Mouse (Mus musculus) frontal cortex, adult (tissue): ENCODE measurements around the gene E2f4.
"Not testable (repeated sequence)": the region's sequence is repeated elsewhere in the genome, so short reads cannot be mapped to it uniquely, and the experiment has no call there.

Source experiments
- ATAC-seq: cut with Nextera tagmentation; 2 replicates; pipeline ENCODE4 v1.9.2; 2017; ENCODE audit warnings: mild to moderate bottlenecking, moderate library complexity, mixed read lengths; ENCODE audit not compliant: low TSS enrichment

E2f4 gene

GRCm38 (mm10) chr8:105269075-105269458, 28.4 kb upstream of the E2f4 start:
- peak; percentile 4; the same call in 1 of the 2 replicates for ATAC-seq

DNA sequence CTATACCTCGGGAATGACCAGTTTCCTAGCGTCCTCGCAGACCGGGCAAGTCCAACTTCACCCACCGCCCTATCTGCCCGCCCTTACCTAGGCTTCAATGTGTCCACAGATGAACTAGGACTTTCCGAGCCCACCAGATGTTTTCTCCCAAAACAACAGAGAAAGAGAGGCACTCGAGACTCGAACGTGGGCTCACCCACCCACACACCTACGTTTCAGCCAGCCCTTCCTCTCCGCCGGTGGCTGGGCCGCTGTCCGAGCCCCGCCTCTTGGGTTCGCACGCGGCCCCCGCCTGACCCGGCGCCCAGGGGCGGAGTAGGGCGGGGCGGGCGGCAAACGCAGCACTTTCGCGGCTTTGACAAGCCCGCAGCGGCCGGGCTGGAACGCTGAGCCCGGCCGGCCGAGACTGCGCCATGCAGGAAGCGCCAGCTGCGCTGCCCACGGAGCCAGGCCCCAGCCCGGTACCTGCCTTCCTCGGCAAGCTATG, 28.0 kb upstream of the E2f4 start, which contains the start of gene Hsf4:
Hsf4 (plus strand) TSS at position 341 of the 487 bp plus-strand sequence.
- peak; percentile 27 for ATAC-seq

GRCm38 (mm10) chr8:105270101-105270915, 27.2 kb upstream of the E2f4 start:
- ATAC-seq: 0 out of 2 replicates have a peak, but pooled peaks have one; percentile 2

DNA sequence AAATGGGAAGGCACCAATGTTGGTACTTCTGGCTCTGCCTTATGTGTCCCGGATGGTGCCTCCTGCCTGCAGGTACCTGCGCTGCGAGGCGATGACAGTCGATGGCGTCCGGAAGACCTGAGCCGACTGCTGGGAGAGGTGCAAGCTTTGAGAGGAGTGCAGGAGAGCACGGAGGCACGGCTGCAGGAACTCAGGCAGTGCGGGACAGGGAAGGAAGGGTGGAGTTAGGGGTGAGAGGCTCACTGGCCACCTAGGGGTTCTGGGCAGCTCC, 26.6 kb upstream of the E2f4 start:
- no peak for ATAC-seq

DNA sequence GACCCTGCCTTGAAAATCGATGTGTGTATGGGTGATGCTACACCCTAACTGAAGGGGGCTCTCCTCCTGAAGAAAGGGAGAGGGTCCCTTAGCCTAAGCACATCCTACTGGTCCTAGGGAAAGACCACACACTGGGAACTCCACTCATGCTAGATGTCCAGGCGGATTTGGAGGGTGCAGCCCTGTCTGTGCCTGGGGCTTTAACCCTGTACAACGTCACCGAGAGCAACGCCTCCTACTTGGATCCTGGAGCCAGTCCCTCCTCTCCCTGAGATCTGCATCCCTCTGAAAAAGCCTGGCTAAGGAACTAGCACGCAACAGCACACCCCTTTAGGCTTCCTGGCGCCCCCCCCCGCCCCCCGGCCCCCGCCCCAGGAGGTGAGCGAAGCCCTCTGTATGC, 22.1 kb upstream of the E2f4 start:
- ATAC-seq: no peak

DNA sequence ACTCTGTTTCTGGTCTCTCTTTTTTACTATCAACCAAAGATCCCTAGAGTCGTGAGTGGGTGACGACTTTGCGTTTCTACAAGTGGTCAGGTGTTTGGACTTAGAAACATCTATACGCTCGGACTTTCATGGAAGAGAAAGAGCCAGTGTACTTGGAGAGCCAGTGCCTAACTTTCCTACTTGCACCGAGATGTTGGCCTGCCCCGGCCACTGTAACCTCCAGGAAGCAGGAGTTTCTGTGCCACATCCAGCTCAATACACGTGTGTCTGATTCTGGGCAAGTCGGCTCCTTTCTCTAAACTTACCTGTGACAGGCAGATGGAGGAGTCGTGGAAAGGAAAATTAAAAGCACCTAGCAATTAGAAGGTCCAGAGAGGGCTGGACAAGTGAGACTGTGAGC, 21.6 kb upstream of the E2f4 start, which contains the start of gene Nol3:
Nol3 (plus strand) TSS at position 301 of the 400 bp plus-strand sequence.
- no peak for ATAC-seq

DNA sequence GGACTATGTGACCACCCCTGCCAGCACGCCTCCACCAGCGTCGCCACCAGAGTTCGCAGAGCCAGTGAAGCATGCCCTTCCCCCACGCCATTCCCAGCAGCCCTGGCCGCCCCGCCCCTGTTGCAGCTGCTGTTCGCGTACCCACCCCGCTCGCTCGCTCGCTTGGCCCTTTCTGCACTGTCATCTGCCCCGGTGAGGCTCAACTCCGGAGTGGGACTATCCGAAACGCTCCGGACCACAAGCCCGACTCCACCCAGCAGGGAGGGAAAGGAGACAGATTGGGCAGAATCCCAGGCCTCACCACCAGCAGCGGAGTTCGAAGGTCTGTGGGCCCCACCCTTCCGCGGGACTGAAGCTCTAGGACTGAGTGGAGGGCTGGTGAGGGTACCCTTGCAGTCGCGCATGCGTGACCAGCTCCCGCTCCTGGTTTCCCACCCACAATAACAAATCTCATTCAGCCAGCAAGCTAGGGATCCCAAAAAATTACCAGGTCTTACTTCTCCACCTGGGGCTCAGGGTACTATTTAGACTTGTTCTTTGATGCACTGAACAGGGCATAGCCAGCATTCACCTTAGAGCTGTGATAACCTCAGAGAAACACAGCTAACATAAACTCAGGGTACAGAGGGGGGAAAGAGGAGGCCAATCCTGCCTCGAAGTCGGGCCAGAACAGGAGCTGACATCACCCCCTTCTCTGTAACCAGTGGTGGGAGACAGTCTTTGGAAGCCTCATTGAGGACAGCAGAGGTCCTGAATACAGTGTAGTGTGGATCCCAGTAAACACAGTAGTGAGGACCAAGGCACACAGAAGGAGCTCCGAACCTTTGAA, 21.0 kb upstream of the E2f4 start:
- peak; percentile 48 for ATAC-seq

DNA sequence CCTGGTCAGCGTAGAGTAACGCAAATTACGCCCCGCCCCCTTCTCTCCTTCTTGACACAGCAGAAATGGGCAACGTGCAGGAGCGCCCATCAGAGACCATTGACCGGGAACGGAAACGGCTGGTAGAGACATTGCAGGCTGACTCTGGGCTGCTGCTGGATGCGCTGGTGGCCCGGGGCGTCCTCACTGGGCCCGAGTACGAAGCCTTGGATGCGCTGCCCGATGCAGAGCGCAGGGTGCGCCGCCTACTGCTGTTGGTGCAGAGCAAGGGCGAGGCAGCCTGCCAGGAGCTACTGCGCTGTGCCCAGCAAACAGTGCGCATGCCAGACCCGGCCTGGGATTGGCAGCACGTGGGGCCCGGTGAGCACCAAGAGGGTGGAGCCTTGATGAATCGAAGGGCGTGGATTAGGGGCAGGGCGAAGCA, 18.5 kb upstream of the E2f4 start:
- peak; percentile 66 for ATAC-seq

DNA sequence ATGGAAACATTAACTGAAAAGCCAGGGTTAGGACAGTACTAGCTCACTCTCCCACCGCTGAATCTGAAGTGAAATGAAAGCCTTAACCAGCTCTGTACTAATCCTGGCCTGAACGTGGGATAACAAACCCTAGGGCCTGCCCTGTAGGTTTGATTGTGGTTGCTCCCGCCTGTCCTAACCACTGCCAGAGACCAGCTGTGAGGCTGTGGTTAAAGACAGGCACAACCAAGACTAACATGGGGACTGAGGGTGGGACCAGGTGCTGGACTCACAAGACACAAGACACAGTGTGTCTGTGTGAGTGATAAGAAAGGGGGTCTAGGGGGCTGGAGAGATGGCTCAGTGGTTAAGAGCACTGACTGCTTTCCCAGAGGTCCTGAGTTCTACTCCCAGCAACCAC, 16.9 kb upstream of the E2f4 start:
- no peak for ATAC-seq

DNA sequence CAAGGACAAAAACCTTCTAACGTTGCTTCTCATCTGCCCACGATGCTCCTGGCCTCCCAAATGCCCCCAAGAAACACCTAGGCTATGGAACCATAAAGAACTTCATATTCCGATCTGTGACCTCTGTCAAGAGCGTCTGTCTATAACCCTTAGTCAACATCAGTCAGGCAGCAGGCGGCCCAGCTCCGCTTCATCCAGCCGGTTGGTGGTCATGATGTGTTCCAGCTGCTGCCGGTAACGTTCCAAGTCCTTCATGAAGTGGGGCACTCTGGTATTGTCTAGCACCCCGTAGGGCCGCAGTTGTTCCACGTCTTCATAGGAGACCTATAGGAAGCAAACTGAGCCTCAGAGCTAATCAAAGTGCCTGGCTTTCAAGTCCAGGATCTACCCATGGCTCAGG, 15.6 kb upstream of the E2f4 start:
- ATAC-seq: no peak

GRCm38 (mm10) chr8:105282239-105282638, 15.2 kb upstream of the E2f4 start:
- ATAC-seq: no peak

DNA sequence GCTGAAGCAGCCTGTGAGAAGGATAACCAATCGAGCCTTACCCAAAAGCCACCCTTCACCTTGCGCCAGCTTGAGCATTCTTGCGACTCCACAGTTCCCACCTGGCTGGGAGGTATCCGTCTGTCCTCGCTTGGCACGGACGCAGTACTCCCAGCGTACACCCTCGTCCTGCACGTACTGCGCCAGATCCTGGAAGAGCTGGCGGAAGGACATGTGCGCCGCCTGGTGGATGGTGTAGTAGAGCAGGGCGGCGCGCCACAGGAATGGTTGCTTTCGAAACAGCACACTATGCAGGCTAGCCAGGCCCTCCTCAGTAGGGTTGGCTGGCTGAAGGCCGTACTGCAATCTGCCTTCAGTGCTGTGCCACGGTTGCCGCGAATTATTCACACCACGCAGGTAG, 14.4 kb upstream of the E2f4 start:
- ATAC-seq: peak; percentile 25; the same call in 1 of the 2 replicates

- ATAC-seq: no peak
Measured at GRCm38 (mm10) chr8:105285514-105285913, 11.9 kb upstream of the E2f4 start.

GRCm38 (mm10) chr8:105286907-105287306, 10.6 kb upstream of the E2f4 start:
- no peak for ATAC-seq

- ATAC-seq: no peak
Measured at GRCm38 (mm10) chr8:105288231-105288630, 9.2 kb upstream of the E2f4 start.

GRCm38 (mm10) chr8:105288958-105289732, 8.3 kb upstream of the E2f4 start:
- ATAC-seq: peak; percentile 83

GRCm38 (mm10) chr8:105289805-105290460, 7.5 kb upstream of the E2f4 start, which contains the start of gene 4931428F04Rik:
Gene 4931428F04Rik (minus strand): TSS chr8:105289864.
- ATAC-seq: peak; percentile 16

DNA sequence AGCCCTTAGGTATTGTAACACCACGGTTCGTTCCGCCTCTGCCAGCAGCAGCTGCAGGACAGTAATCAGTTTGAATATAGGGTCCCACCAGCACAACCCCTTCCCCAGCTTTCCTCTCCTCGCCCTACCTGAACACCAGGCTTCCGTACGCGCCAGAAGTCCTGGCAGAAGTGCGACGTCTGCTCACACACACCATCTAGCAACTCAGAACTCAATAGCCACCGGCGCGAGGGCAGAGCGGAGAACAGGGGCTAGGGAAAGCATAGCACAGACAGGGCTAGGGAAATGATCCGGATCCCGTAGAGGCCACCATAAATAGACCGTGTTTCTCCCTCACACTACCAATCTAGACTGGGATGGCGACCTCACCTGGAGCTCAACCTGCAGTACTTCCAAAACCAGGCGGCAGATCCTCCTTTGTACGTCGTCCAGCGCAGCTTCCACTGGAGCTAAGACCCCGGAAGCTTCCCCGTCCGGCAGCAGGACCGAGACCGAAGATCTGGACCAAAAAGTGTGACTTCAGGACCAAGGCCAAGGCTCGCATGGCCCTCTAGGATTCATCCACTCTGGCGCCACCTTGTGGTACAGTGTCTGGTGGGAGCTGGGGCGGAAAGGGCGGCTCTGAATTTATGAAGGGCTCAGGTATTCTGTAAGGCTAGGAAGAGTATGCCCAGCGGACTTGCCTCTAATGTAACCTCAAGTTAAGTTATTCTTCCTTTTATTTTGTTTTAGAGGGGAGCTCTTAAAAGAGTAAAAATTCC, 6.7 kb upstream of the E2f4 start:
- no peak for ATAC-seq

DNA sequence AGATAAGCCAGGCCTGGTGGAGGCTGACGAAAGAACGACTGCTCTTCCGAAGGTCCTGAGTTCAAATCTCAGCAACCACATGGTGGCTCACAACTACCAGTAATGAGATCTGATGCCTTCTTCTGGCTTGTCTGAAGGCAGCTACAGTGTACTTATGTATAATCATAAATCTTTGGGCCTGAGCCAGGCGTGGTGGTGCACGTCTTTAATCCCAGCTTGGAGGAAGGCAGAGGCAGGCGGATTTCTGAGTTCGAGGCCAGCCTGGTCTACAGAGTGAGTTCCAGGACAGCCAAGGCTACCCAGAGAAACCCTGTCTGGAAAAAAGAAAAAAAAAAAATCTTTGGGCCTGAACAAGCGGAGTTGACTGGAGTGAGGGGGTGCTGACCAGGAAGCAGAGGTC, 6.1 kb upstream of the E2f4 start:
- not testable (repeated sequence) for ATAC-seq

- ATAC-seq: not testable (repeated sequence)
Measured at GRCm38 (mm10) chr8:105291802-105292201, 5.7 kb upstream of the E2f4 start.

DNA sequence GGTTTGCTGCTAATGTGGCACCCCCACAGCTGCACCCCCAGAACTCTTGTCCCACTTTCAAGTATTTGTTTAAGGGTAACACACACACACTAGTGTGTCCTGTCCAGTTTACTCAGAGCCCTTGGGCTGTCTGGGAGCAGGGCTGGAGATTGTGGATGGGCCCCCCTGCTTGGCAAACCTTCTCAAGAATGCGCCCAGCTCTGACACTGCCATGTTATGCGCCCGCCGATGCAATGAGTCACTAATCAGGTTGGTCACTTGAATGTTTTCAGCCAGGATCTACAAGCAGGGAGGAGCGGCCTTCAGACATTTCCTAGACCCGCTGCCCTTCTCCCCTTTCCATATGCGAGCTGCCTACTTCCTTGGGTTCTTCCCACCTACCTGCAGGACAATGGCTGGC, 5.0 kb upstream of the E2f4 start:
- ATAC-seq: no peak
